Mouse (Mus musculus) forebrain, embryonic 15.5 days (tissue): Measurements from ENCODE around the gene Cdsn. TPM values are rescaled to one million over a fixed set of nuclear protein-coding genes. Genes with fewer than 3 reads are reported as not detected.

Source experiments
- ATAC-seq: fragments of 200-750 bp; cut with Nextera tagmentation; replicated peaks from 2 replicates; pipeline ENCODE4 v1.8.0; 2017; ENCODE audit warnings: mild to moderate bottlenecking, moderate TSS enrichment, moderate library complexity
- H3K27ac ChIP-seq: fragments of 300-500 bp; sonication (generic); replicated peaks from 2 replicates; pipeline ENCODE4 v1.5.1; 2015; ENCODE audit warnings: mild to moderate bottlenecking, inconsistent platforms
- H3K27me3 ChIP-seq: fragments of 300-500 bp; sonication (generic); 2 replicates; pipeline ENCODE4 v1.6.1; 2015; ENCODE audit warnings: inconsistent platforms
- H3K36me3 ChIP-seq: fragments of 300-500 bp; sonication (generic); 2 replicates; pipeline ENCODE4 v1.6.1; 2015; ENCODE audit warnings: mild to moderate bottlenecking, inconsistent platforms
- H3K4me1 ChIP-seq: fragments of 300-500 bp; sonication (generic); 2 replicates; pipeline ENCODE4 v1.6.1; 2015; ENCODE audit warnings: inconsistent platforms
- H3K4me2 ChIP-seq: fragments of 300-500 bp; sonication (generic); replicated peaks from 2 replicates; pipeline ENCODE4 v1.6.1; 2015; ENCODE audit warnings: mild to moderate bottlenecking, inconsistent platforms
- H3K4me3 ChIP-seq: fragments of 300-500 bp; sonication (generic); 2 replicates; pipeline ENCODE4 v1.5.1; 2015; ENCODE audit warnings: mild to moderate bottlenecking, inconsistent platforms
- H3K9ac ChIP-seq: fragments of 300-500 bp; sonication (generic); replicated peaks from 2 replicates; pipeline ENCODE4 v1.6.1; 2015; ENCODE audit warnings: mild to moderate bottlenecking, inconsistent platforms
- H3K9me3 ChIP-seq: fragments of 300-500 bp; sonication (generic); 2 replicates; pipeline ENCODE4 v1.6.1; 2016; ENCODE audit warnings: inconsistent platforms
- WGBS: fragments of 180-500 bp; shearing (Covaris S2); methylation state at CpG from one replicate; pipeline ENCODE4 v1.1.7; 2015; ENCODE audit warnings: mixed read lengths; 5-methylcytosine and 5-hydroxymethylcytosine counted together
- polyA plus RNA-seq: library from polyadenylated mRNA; unstranded; fragments of >200 nt; fragmentation: Nextera tagmentation; extraction: Ambion mirVana; gene quantifications from 2 replicates; pipeline ENCODE4 v1.2.1, GENCODE M21; 2015

The Cdsn gene
- polyA plus RNA-seq, 1 experiment from 2014 or later: 0.11 TPM

DNA sequence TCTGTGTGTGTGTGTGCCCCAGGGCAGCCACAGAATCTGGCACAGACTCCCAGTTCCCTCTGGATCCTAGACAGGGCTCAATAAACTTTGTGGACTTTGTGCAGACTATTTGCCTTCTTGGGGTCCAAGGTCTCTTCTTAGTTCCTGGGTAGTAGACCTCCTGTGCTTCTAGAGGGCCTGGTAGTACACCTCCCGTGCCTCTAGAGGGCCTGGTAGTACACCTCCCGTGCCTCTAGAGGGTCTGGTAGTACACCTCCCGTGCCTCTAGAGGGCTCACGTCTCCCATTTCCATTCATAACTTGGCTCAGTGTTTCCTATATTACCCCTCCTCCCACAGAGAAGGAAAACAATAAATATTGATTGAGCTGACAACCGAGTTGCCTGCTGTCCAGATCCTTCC lies 4.9 kb downstream of the Cdsn start:
- no peak overlapping the region for H3K9ac ChIP-seq
- no peaks in the 10 kb centered on the region for H3K27me3 ChIP-seq
- no peaks in the 10 kb centered on the region for H3K4me1 ChIP-seq
- no peak for ATAC-seq
- H3K4me2 ChIP-seq: no peak overlapping the region
- no peaks in the 10 kb centered on the region for H3K9me3 ChIP-seq
- WGBS: 31% methylated on average over 5 of the region's 5 CpGs
- H3K36me3 ChIP-seq: no peaks in the 10 kb centered on the region
- H3K27ac ChIP-seq: no peak overlapping the region
- no peak overlapping the region for H3K4me3 ChIP-seq

DNA sequence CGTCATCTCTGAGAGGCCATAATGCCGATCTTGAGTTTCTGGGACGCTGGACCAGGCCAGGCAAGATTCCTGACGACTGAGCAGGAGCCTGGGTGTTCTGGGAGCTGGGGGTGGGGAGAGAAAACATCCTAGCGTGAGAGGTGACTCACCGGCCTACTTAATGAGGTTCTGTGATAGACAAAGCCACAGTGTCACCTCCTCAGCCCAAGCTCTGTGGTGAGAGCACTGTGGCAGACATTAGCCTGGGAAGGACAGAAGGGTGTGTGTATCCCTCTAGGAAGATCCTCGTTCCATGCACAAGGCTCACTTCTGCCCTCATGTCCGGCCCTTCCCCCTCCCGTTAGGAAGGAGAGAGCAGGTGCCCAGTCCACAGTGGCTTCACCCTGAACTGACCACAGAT lies 5.4 kb downstream of the Cdsn start:
- no peaks in the 10 kb centered on the region for H3K9me3 ChIP-seq
- ATAC-seq: no peak
- H3K4me2 ChIP-seq: no peak overlapping the region
- H3K27me3 ChIP-seq: no peaks in the 10 kb centered on the region
- 74% methylated on average over 9 of the region's 9 CpGs for WGBS
- no peak overlapping the region for H3K4me3 ChIP-seq
- no peak overlapping the region for H3K27ac ChIP-seq
- no peaks in the 10 kb centered on the region for H3K4me1 ChIP-seq
- H3K36me3 ChIP-seq: no peaks in the 10 kb centered on the region
- H3K9ac ChIP-seq: no peak overlapping the region

DNA sequence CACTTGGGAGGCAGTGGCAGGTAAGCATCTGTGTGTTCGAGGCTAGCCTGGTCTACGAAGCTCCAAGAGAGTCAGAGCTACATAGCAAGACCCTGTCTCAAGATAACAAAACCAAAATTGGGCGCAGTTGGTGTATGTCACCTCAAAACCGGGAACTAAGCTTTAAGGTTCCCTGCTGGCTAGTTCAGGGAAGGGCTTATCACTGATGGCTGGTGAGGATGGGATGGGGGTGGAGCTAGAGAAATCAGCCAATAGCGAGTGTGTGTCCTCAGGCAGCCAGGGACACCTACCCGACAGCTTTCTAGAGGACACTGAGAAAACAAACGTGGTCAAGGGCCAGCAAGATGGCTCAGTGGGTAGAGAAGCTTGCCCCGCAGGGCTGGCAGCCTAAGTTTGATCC lies 6.3 kb downstream of the Cdsn start:
- 65% methylated on average over 8 of the region's 8 CpGs for WGBS

DNA sequence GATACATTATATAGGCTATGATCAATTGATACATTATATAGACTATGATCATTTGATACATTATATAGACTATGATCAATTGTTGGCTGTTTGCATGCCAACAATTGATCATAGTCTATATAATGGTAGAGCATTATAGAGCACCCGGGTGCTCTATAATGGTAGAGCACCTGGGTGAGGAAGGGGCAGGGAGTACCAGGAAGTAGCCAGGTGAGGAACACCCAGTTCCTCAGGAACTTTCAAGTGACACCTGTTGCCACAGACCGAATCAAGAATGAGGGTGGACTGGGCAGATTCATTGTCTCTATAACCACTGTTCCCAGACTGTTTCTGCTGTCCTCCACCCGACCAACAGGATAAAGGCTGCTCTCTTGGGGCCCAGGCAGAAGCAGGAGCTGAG lies 15.2 kb downstream of the Cdsn start, which contains the start of gene 2300002M23Rik:
2300002M23Rik (plus strand) TSS at position 301 of the 400 bp plus-strand sequence.
- Histone ChIP-seq H3K4me2 (no peak within 1 kb of the TSS), H3K27me3 (no peaks in the 10 kb centered on the region), H3K4me3 (no peak within 1 kb of the TSS), H3K9ac (no peak within 1 kb of the TSS), H3K9me3 (no peaks in the 10 kb centered on the region), H3K36me3 (no peaks in the 10 kb centered on the region), H3K4me1 (peaks cover 13% of the 10 kb centered on the region), H3K27ac (no peak within 1 kb of the TSS)
- WGBS: 61% methylated on average over 3 of the region's 3 CpGs
- ATAC-seq: no peak

More for the DNA sequence above, 6.3 kb downstream of the Cdsn start:
- no peak overlapping the region for H3K9ac ChIP-seq
- H3K27ac ChIP-seq: no peak overlapping the region
- H3K27me3 ChIP-seq: no peaks in the 10 kb centered on the region
- no peaks in the 10 kb centered on the region for H3K36me3 ChIP-seq
- H3K4me3 ChIP-seq: no peak overlapping the region
- H3K9me3 ChIP-seq: no peaks in the 10 kb centered on the region
- no peaks in the 10 kb centered on the region for H3K4me1 ChIP-seq
- ATAC-seq: no peak
- H3K4me2 ChIP-seq: no peak overlapping the region

DNA sequence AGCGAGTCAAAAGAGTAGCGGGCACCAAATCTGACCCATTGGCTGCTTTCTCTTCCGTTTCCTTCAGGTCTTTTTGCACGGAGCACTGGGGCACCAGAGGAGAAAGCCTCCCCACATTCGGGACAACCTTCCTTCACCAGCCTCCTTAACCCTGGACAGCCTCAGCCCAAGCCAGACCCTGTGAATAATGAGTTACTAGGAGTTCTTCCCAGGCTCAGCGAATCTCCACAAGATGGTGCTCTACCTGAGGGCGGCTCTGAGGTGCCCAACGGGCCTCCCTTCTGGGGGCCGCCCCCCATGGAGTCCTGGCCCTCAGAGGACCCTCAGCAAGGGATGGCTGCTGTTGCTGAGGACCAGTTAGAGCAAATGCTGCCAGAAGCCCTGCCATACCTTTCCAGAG lies 15.8 kb downstream of the Cdsn start:
- no peaks in the 10 kb centered on the region for H3K9me3 ChIP-seq
- no peak overlapping the region for H3K27ac ChIP-seq
- H3K36me3 ChIP-seq: no peaks in the 10 kb centered on the region
- H3K9ac ChIP-seq: no peak overlapping the region
- no peak overlapping the region for H3K4me3 ChIP-seq
- H3K4me1 ChIP-seq: peaks cover 13% of the 10 kb centered on the region
- no peak overlapping the region for H3K4me2 ChIP-seq
- 29% methylated on average over 9 of the region's 9 CpGs for whole genome bisulfite sequencing
- H3K27me3 ChIP-seq: no peaks in the 10 kb centered on the region
- ATAC-seq: no peak

DNA sequence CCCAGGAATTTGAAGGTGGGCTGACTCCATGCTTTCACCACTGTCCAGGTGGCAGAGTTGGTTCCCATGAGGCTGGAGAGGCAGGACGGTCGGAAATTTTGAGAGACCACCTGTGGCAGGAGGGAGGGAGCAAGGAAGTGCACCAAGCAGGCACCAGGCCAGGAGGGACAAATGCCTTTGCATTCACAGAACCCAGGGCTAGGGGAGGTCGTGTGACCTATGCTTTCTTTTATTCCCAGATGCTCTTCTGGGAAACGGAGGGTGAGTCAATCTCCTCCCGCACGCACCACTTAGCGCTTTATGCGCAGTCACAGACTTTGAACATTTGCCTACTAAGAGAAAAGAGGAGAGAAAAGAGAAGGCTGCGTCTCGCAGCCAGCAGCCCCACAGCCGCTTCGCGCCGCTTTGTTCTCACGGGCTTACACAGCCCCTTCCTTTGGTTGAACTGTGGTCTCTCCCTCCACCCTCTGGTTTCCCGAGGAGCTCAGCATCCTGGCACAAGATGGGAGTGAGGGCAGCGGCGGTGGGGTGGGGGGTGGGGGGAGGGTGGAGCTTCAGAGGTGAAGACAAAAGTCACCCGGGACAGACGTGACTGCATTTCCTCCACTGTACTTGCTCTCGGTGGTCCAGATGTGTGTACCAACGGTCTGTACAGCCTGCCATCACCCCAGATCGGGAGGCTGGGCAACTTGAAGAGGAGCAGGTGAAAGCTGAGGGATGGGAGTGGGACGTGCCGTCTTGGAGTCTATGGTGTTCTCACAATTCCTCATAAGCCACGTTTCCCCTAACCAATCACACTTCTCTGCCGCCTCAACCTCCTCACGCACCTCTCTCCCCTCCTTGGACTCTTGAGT lies 17.4 kb downstream of the Cdsn start:
- H3K9ac ChIP-seq: peak overlapping the region; percentile 33
- peak overlapping the region; percentile 30 for H3K4me3 ChIP-seq
- no peak overlapping the region for H3K27ac ChIP-seq
- WGBS: 3% methylated on average over 28 of the region's 28 CpGs
- H3K4me1 ChIP-seq: peaks cover 13% of the 10 kb centered on the region
- peak overlapping the region; percentile 47 for H3K4me2 ChIP-seq
- ATAC-seq: peak; percentile 68; the same call in 1 of the 2 replicates
- H3K9me3 ChIP-seq: no peaks in the 10 kb centered on the region
- no peaks in the 10 kb centered on the region for H3K27me3 ChIP-seq
- H3K36me3 ChIP-seq: no peaks in the 10 kb centered on the region

DNA sequence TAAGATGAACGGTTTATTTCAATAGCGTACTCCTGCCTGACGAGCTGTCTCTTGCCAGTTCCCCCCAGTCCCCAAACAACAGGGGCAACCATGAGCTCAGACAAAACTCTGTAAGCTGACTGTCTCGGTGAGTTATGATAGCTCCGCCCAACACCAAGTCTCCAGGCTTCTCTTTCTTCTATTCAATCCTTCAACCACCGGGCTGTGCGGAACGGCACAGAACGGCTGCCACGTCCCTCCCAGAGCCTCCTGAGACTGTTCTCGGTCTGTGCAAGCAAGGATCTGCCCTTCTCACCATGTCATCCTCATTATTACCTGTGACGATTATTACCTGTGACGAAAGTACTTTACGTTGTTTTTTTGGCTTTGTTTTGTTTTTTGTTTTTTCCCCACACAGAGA lies 18.9 kb downstream of the Cdsn start:
- no peaks in the 10 kb centered on the region for H3K27me3 ChIP-seq
- H3K9ac ChIP-seq: no peak overlapping the region
- WGBS: 71% methylated on average over 14 of the region's 14 CpGs
- H3K4me3 ChIP-seq: no peak overlapping the region
- no peak for ATAC-seq
- H3K4me1 ChIP-seq: peaks cover 13% of the 10 kb centered on the region
- no peak overlapping the region for H3K27ac ChIP-seq
- H3K36me3 ChIP-seq: no peaks in the 10 kb centered on the region
- H3K4me2 ChIP-seq: no peak overlapping the region
- no peaks in the 10 kb centered on the region for H3K9me3 ChIP-seq

DNA sequence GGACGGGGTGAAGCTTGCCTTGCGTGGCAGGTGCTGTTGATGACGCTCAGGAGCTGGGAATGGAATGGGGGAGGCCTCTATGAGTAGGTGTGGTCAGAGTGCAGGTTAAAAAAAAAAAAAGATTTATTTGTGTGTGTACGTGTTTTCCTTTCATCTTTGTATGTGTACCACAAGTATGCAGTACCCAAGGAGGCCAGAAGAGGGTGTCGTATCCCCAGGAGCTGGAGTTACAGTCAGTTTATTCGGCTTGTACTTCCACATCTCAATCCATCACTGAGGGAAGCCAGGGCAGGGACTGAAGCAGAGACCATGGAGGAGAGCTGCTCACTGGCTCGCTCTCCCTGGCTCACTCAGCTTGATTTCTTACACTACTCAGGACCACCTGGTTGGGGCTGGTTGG lies 19.5 kb downstream of the Cdsn start:
- Histone ChIP-seq H3K4me3 (no peak overlapping the region), H3K4me2 (no peak overlapping the region), H3K36me3 (no peaks in the 10 kb centered on the region), H3K27me3 (no peaks in the 10 kb centered on the region), H3K9me3 (no peaks in the 10 kb centered on the region), H3K4me1 (peaks cover 13% of the 10 kb centered on the region), H3K9ac (no peak overlapping the region), H3K27ac (no peak overlapping the region)
- 94% methylated on average over 7 of the region's 7 CpGs for WGBS
- ATAC-seq: no peak

DNA sequence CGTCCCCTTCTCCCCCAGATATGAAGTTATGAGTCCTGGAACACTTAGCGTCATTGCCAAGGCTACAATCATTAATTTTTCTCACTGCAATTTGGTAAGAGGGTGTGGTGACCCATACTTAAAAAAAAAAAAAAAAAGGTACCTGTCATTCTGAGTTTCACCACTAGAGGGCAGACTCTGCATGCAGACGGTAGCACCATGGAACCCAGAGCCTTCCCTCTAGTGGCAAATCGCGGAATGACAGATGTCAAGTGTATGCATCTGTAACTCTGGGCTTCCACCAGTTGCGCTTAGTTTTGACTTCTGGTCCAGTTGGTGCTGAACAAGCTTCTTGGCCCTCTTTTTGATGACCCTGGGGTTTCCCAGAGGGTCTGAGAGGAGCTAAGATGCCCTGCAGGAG lies 26.3 kb downstream of the Cdsn start:
- ATAC-seq: no peak
- Histone ChIP-seq H3K27me3 (no peaks in the 10 kb centered on the region), H3K36me3 (no peaks in the 10 kb centered on the region), H3K4me1 (no peaks in the 10 kb centered on the region), H3K27ac (no peak overlapping the region), H3K4me2 (no peak overlapping the region), H3K4me3 (no peak overlapping the region), H3K9me3 (no peaks in the 10 kb centered on the region), H3K9ac (no peak overlapping the region)
- 21% methylated on average over 6 of the region's 6 CpGs for WGBS

DNA sequence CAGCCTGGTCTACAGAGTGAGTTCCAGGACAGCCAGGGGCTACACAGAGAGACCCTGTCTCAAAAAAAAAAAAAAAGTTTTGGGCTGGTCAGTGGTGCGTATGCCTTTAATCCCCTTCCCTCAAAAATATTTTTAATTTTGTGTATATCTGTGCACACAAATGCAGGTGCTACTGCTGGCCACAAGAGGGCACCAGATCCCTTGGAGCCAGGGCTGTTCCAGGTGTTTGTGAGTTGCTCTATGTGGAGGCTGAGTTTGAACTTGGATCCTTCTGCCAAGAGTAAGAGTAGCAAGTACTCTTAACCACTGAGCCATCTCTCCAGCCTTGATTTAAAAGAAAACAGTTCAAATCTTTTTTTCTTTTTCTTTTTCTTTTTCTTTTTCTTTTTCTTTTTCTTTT lies 31.0 kb downstream of the Cdsn start:
- no peaks in the 10 kb centered on the region for H3K9me3 ChIP-seq
- H3K9ac ChIP-seq: no peak overlapping the region
- ATAC-seq: no peak
- no peak overlapping the region for H3K4me3 ChIP-seq
- H3K4me1 ChIP-seq: peaks cover 4% of the 10 kb centered on the region; the same call in 1 of the 2 replicates
- H3K36me3 ChIP-seq: no peaks in the 10 kb centered on the region
- 100% methylated on average over 1 of the region's 1 CpGs for WGBS
- no peak overlapping the region for H3K4me2 ChIP-seq
- no peaks in the 10 kb centered on the region for H3K27me3 ChIP-seq
- no peak overlapping the region for H3K27ac ChIP-seq

DNA sequence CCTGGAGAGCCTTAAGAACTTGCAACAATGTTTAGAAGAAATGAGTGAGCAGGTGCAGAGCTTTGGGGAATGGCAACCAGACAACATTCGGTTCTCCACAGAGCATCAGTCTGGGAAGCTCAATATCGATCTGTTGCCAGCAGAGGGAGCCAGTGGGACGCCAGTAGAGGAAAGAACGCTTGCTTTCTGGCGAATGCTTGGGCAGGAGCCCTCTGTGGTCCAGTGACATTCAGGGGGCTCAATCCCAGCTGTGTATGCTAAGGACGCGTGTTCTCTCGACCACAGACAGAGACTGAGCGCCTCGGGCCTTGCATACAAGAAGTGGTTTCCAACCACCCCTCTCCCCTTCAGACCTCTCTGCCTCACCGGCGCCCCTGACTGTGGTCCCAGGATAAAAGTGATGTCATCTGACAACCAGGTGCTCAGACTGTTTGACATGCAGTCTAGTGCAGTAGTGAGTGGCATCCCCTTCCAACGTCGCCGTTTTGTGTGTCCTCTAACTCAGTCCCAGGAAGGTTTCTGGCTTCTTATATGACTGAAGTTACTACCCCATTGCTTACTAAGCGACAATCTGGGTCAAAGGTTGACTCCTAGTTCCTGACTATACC lies 32.5 kb downstream of the Cdsn start:
- Histone ChIP-seq H3K9me3 (no peaks in the 10 kb centered on the region), H3K27me3 (no peaks in the 10 kb centered on the region), H3K4me3 (no peak overlapping the region), H3K4me1 (peaks cover 4% of the 10 kb centered on the region; the same call in 1 of the 2 replicates), H3K36me3 (no peaks in the 10 kb centered on the region), H3K9ac (no peak overlapping the region), H3K27ac (no peak overlapping the region), H3K4me2 (peak overlapping the region; percentile 27)
- 16% methylated on average over 16 of the region's 16 CpGs for WGBS
- ATAC-seq: peak; percentile 57; the same call in 1 of the 2 replicates

DNA sequence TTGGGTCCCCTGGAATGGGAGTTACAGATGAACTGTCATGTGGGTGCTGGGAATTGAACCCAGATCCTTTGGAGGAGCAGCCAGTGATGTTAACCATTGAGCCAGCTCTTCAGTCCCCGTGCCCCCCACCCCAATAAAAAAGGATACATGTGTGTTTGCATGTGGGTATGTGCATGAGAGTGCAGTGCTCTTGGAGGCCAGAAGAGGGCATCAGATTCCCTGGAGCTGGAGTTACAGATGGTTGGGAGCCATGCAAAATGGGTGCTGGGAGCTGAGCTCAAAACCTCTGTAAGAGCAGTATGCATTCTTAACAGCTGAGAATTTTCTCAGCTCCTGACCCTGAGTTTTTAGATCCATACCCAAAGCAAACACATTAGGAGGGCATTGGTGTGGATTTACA lies 35.4 kb downstream of the Cdsn start:
- H3K9me3 ChIP-seq: no peaks in the 10 kb centered on the region
- H3K27ac ChIP-seq: no peak overlapping the region
- WGBS: 80% methylated on average over 1 of the region's 1 CpGs
- H3K4me3 ChIP-seq: no peak overlapping the region
- no peak for ATAC-seq
- no peaks in the 10 kb centered on the region for H3K36me3 ChIP-seq
- H3K4me1 ChIP-seq: peaks cover 11% of the 10 kb centered on the region
- no peaks in the 10 kb centered on the region for H3K27me3 ChIP-seq
- no peak overlapping the region for H3K9ac ChIP-seq
- no peak overlapping the region for H3K4me2 ChIP-seq
